Mouse (Mus musculus) kidney, embryonic 16.5 days (tissue): ENCODE measurements around the gene Pfdn5. TPM values are rescaled to one million over a fixed set of nuclear protein-coding genes. Genes with fewer than 3 reads are reported as not detected.
"Not testable (repeated sequence)": the region's sequence is repeated elsewhere in the genome, so short reads cannot be mapped to it uniquely, and the experiment has no call there.

Source experiments
- ATAC-seq: fragments of 200-750 bp; cut with Nextera tagmentation; 2 replicates; pipeline ENCODE4 v1.8.0; 2017; ENCODE audit warnings: moderate TSS enrichment; ENCODE audit not compliant: low FRiP score, low TSS enrichment
- H3K27ac ChIP-seq: fragments of 300-500 bp; sonication (generic); 2 replicates; pipeline ENCODE4 v1.5.1; 2014; ENCODE audit warnings: low read length
- H3K27me3 ChIP-seq: fragments of 300-500 bp; sonication (generic); 2 replicates; pipeline ENCODE4 v1.6.1; 2014; ENCODE audit warnings: low read length, control low read depth, mixed read lengths; ENCODE audit not compliant: insufficient read depth
- H3K36me3 ChIP-seq: fragments of 300-500 bp; sonication (generic); 2 replicates; pipeline ENCODE4 v1.6.1; 2014; ENCODE audit warnings: low read length, control low read depth, mixed read lengths; ENCODE audit not compliant: insufficient read depth
- H3K4me1 ChIP-seq: fragments of 300-500 bp; sonication (generic); 2 replicates; pipeline ENCODE4 v1.6.1; 2014; ENCODE audit warnings: low read length, control low read depth, mixed read lengths; ENCODE audit not compliant: insufficient read depth
- H3K4me2 ChIP-seq: fragments of 300-500 bp; sonication (generic); replicated peaks from 2 replicates; pipeline ENCODE4 v1.6.1; 2014; ENCODE audit warnings: low read depth, low read length
- H3K4me3 ChIP-seq: fragments of 300-500 bp; sonication (generic); 2 replicates; pipeline ENCODE4 v1.5.1; 2014; ENCODE audit warnings: mild to moderate bottlenecking, low read length
- H3K9ac ChIP-seq: fragments of 300-500 bp; sonication (generic); replicated peaks from 2 replicates; pipeline ENCODE4 v1.6.1; 2014; ENCODE audit warnings: low read length
- H3K9me3 ChIP-seq: fragments of 300-500 bp; sonication (generic); 2 replicates; pipeline ENCODE4 v1.6.1; 2016; ENCODE audit warnings: low read length, control low read depth
- WGBS: fragments of 180-500 bp; shearing (Covaris S2); extraction: QIAGEN DNeasy Blood & Tissue Kit; methylation state at CpG from one replicate; pipeline ENCODE4 v1.1.7; 2014; 5-methylcytosine and 5-hydroxymethylcytosine counted together
- polyA plus RNA-seq: library from polyadenylated mRNA; unstranded; fragments of >200 nt; fragmentation: Nextera tagmentation; extraction: Ambion mirVana; gene quantifications from 2 replicates; pipeline ENCODE4 v1.2.1, GENCODE M21; 2015

Gene Pfdn5
- polyA plus RNA-seq, 1 experiment from 2014 or later: 376 TPM

DNA sequence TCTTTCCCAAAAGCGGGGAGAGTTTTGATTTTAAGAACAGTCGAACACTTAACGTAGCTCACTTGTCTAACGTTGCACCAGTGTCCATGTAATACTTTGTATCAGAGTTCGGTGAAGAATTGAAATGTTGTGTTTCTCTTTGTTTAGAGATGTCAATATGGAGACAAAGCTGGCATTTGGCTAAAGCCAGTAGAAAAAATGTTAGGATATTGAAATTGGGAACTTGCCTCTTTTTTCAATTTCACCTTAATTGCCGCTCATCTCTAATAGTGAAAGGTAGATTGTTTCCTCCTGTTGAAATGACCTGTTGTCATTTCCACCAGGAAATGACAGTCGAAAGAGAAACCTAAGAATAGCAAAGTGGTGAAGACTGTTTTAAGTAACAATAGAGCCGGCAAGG lies 976 bp downstream of the Pfdn5 start:
- Histone ChIP-seq H3K27me3 (no peaks in the 10 kb centered on the region), H3K4me3 (peak overlapping the region; percentile 78), H3K4me1 (peaks cover 17% of the 10 kb centered on the region), H3K36me3 (peaks cover 36% of the 10 kb centered on the region), H3K27ac (peak overlapping the region; percentile 82; the same call in 1 of the 2 replicates), H3K9ac (peak overlapping the region; percentile 92), H3K9me3 (no peaks in the 10 kb centered on the region), H3K4me2 (peak overlapping the region; percentile 75)
- no peak for ATAC-seq
- 54% methylated on average over 8 of the region's 8 CpGs for WGBS

DNA sequence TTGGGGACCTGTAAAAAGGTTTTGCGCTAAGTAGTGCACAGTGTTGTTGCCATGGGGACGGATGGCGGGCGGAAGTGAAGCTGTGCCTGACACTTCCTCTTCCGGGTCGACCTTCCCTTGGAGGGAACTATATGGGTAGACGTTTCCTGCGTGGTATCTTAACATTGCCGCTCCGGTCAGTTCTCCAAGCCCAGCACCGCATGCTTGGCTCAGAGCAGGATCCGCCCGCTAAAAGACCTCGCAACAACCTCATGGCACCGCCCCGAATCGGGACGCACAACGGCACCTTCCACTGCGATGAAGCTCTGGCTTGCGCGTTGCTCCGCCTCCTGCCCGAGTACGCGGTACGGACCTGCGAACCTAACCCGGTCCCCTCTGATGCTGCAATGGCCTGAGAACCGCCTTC lies 5.7 kb downstream of the Pfdn5 start, which contains the start of gene Myg1:
Gene Myg1, plus strand, starts transcription at position 100 of the 406 bp plus-strand sequence.
- peaks cover 29% of the 10 kb centered on the region for H3K4me1 ChIP-seq
- H3K9me3 ChIP-seq: no peaks in the 10 kb centered on the region
- H3K36me3 ChIP-seq: peaks cover 42% of the 10 kb centered on the region
- peak within 1 kb of the TSS; percentile 80 for H3K27ac ChIP-seq
- WGBS: under 1% methylated on average over 30 of the region's 30 CpGs
- H3K27me3 ChIP-seq: no peaks in the 10 kb centered on the region
- peak; percentile 91 for ATAC-seq
- H3K4me2 ChIP-seq: peak within 1 kb of the TSS; percentile 86
- peak within 1 kb of the TSS; percentile 72 for H3K9ac ChIP-seq
- H3K4me3 ChIP-seq: peak within 1 kb of the TSS; percentile 73

DNA sequence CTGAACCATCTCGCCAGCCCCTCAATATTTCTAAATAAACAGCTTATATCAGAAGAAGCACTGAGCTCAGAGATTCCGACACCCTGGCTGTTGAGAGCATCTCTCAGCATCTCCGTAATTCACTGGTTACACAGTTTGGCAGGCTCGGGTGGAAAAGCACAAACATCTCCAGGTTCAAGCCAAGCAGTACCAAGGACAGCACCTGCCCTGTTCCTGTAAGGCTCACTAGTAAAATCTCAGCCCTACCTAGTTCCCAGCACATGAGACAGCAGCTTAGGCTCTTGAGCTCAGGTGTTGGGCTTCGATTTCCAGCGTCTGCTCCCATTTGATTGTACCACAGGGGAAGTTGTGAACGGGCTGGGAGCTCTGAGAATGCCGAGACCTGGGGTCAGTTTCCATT lies 9.3 kb downstream of the Pfdn5 start:
- Histone ChIP-seq H3K4me1 (peaks cover 20% of the 10 kb centered on the region), H3K4me3 (no peak overlapping the region), H3K27me3 (no peaks in the 10 kb centered on the region), H3K9me3 (no peaks in the 10 kb centered on the region), H3K27ac (no peak overlapping the region), H3K4me2 (no peak overlapping the region), H3K36me3 (peaks cover 58% of the 10 kb centered on the region), H3K9ac (no peak overlapping the region)
- 86% methylated on average over 8 of the region's 8 CpGs for WGBS
- no peak for ATAC-seq

DNA sequence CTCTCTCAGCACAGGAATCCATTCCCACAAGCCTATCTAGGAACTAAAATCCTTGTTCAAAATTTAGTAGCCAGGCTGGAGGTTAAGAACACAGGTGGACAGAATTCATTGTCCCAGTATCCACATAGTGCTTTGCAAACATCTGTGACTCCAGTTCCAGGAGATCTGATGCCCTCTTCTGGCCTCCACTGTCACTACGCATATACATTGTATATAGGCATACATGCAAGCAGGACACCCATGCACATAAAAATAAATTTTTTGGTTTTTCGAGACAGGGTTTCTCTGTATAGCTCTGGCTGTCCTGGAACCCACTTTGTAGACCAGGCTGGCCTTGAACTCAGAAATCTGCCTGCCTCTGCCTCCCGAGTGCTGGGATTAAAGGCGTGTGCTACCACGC lies 10.0 kb downstream of the Pfdn5 start:
- not testable (repeated sequence) for ATAC-seq, H3K27ac ChIP-seq, H3K9me3 ChIP-seq, H3K4me2 ChIP-seq, H3K9ac ChIP-seq, H3K27me3 ChIP-seq, H3K4me3 ChIP-seq
- H3K36me3 ChIP-seq: peaks cover 54% of the 10 kb centered on the region
- WGBS: 93% methylated on average over 5 of the region's 5 CpGs
- H3K4me1 ChIP-seq: peaks cover 20% of the 10 kb centered on the region

DNA sequence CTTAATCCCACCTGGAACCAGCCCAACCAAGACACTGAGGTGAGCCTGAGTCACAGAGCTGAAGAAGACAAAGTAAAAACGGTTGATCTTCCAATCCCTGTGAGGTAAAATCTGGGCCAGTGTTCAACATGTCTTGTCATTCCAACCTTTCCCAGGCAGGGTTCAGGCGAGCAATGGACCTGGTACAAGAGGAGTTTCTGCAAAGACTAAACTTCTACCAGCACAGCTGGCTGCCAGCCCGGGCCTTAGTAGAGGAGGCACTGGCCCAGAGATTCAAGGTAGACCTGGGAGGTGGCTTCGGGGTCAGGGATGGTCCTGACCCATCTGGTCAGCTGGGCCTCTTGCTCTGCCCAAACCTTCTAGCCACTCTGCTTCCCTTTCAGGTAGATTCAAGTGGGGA lies 11.0 kb downstream of the Pfdn5 start:
- peaks cover 15% of the 10 kb centered on the region for H3K4me1 ChIP-seq
- 88% methylated on average over 4 of the region's 4 CpGs for WGBS
- H3K9ac ChIP-seq: no peak overlapping the region
- no peak overlapping the region for H3K4me3 ChIP-seq
- no peaks in the 10 kb centered on the region for H3K9me3 ChIP-seq
- H3K27ac ChIP-seq: no peak overlapping the region
- ATAC-seq: no peak
- no peaks in the 10 kb centered on the region for H3K27me3 ChIP-seq
- H3K4me2 ChIP-seq: no peak overlapping the region
- peaks cover 54% of the 10 kb centered on the region for H3K36me3 ChIP-seq

DNA sequence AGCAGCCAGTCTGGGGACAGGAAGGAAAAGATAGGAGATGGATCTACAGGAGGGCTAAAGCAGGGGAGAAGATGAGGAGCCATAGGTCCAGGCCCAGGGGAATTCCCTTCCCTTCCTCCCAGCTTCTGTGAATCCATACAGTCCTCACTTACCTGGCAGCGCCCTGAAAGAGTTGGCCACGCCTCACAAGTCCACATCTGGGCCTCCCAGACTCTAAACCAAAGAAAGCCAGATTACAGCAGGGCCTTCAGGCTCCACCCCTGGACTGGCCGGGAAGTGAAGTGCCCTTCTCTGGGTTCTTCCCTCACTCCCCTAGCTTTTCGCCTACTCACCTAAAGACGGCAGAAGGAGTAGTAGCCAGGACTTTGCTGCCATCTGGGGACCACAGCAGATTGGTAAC lies 13.7 kb downstream of the Pfdn5 start:
- Histone ChIP-seq H3K9ac (no peak overlapping the region), H3K36me3 (peaks cover 46% of the 10 kb centered on the region)

DNA sequence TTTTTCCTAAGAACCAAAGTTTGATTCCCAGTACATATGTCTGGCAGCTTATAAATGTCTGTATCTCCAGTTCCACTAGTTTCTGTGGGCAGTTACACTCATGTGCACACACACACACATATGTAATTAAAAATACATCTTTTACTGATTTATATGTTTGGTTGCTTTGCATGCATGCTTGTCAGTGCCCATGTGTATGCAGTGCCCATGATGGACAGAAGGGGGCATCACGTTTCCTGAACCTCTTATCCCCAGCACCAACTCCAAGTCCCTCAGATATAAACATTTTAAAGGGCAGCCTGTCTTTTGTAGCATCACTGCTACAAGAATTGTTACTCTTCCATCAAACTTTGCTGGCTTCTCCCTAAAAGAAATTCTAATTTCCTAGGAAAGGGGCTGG lies 15.7 kb downstream of the Pfdn5 start:
- no peak overlapping the region for H3K4me2 ChIP-seq
- no peak overlapping the region for H3K9ac ChIP-seq
- H3K27ac ChIP-seq: no peak overlapping the region
- ATAC-seq: no peak
- H3K27me3 ChIP-seq: no peaks in the 10 kb centered on the region
- WGBS: 10% methylated on average over 1 of the region's 1 CpGs
- no peaks in the 10 kb centered on the region for H3K9me3 ChIP-seq
- H3K4me1 ChIP-seq: no peaks in the 10 kb centered on the region
- H3K36me3 ChIP-seq: peaks cover 51% of the 10 kb centered on the region
- H3K4me3 ChIP-seq: no peak overlapping the region

More for the DNA sequence above, 13.7 kb downstream of the Pfdn5 start:
- Histone ChIP-seq H3K4me1 (no peaks in the 10 kb centered on the region), H3K4me3 (no peak overlapping the region), H3K27me3 (no peaks in the 10 kb centered on the region), H3K9me3 (no peaks in the 10 kb centered on the region), H3K27ac (no peak overlapping the region), H3K4me2 (no peak overlapping the region)
- 67% methylated on average over 5 of the region's 5 CpGs for whole genome bisulfite sequencing
- ATAC-seq: no peak

DNA sequence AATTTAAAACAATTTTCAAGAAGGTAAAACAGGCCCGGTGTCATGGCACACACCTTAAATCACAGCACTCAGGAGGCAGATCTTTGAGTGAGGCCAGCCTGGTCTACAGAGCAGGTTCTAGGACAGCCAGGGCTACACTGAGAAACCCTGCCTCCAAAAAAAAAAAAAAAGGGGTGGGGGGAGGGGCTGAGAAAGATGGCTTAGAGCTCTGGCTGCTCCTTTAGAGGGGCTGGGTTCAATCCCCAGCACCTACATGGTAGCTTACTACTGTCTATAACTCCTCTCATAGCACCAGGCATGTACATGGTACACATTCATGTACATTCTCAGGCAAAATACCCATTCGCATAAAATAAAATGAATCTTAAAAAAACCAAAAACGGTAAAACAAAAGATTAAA lies 18.6 kb downstream of the Pfdn5 start:
- H3K36me3 ChIP-seq: peaks cover 33% of the 10 kb centered on the region
- ATAC-seq: no peak
- H3K9me3 ChIP-seq: no peaks in the 10 kb centered on the region
- H3K4me3 ChIP-seq: no peak overlapping the region
- H3K9ac ChIP-seq: no peak overlapping the region
- no peak overlapping the region for H3K27ac ChIP-seq
- H3K27me3 ChIP-seq: no peaks in the 10 kb centered on the region
- H3K4me1 ChIP-seq: peaks cover under 1% of the 10 kb centered on the region
- WGBS: 96% methylated on average over 3 of the region's 3 CpGs
- H3K4me2 ChIP-seq: no peak overlapping the region

DNA sequence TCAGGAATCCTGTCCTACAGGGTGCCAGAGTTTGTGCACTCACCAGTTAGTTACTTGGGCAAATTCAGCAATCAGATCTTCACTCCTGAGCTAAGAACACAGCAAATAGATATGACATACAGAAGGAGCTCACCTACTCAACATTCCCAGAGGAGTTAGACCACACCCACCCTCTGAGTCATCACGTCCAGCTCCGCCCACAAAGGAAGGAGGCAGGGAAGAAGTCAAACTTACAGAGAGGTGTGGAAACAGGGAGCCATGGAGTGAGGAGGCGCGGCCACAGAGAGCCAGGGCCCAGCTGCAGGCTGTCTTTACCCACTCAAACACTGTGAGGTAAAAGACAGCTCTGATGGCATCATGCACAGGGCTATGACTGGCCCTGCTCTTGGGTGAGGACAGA lies 20.5 kb downstream of the Pfdn5 start:
- Histone ChIP-seq H3K27ac (no peak overlapping the region), H3K4me2 (no peak overlapping the region), H3K36me3 (peaks cover 27% of the 10 kb centered on the region), H3K27me3 (no peaks in the 10 kb centered on the region), H3K4me3 (no peak overlapping the region), H3K4me1 (peaks cover 7% of the 10 kb centered on the region), H3K9me3 (no peaks in the 10 kb centered on the region), H3K9ac (no peak overlapping the region)
- WGBS: 62% methylated on average over 4 of the region's 4 CpGs
- no peak for ATAC-seq

DNA sequence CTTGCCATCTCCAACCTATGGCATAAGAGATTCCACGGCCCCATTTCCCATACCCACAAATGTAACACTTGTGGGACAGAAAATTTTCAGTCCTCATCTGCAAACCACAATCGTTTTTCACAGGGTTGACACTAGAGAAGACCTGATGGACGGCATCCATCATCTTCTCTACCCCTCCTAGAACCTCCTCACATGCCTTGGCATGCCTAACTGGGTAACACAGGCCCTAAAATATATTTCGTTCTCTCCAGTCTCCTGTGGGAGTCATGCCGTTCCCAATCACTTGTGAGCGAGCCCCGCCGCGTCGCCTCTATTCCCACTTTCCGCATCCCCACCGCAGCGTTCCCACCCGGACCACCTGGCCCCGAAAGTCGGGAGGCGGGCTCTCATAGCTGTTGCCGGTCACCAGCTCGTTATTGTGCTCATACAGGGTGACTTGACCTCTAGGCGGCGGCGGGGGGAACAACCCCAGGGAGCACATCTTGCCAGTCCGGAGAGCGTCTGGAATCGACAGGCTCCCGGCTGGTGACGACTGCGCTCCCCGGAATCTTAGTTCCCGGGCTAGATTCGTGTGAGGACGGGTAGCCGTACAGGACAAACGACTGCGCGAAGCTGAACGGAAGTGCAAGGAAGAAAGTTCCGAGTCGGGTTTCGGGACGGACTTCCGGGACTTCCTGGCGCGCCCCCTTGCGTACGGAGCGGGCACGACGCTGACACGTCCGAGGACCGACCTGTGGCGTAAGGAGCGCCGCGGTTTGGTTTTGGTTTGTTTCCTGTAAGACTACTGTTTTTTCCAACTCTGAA lies 24.4 kb downstream of the Pfdn5 start, which contains the start of gene Aaas:
Gene Aaas, minus strand, starts transcription at position 634 of the 804 bp plus-strand sequence.
- peak within 1 kb of the TSS; percentile 90 for H3K4me2 ChIP-seq
- H3K4me3 ChIP-seq: peak within 1 kb of the TSS; percentile 95
- H3K4me1 ChIP-seq: peaks cover 7% of the 10 kb centered on the region
- H3K27me3 ChIP-seq: no peaks in the 10 kb centered on the region
- H3K9ac ChIP-seq: peak within 1 kb of the TSS; percentile 95
- peak within 1 kb of the TSS; percentile 76 for H3K27ac ChIP-seq
- under 1% methylated on average over 56 of the region's 56 CpGs for WGBS
- peaks cover 17% of the 10 kb centered on the region for H3K36me3 ChIP-seq
- no peaks in the 10 kb centered on the region for H3K9me3 ChIP-seq
- peak; percentile 87 for ATAC-seq
